Mouse (Mus musculus) embryo, embryonic 9.5 days (tissue): ENCODE measurements around the gene B3gnt4.

ENCODE experiments used
- DNase-seq: peaks from one replicate; pipeline ENCODE4 v3.0.0-alpha.2; 2017; ENCODE audit errors: extremely low spot score

The B3gnt4 gene

GRCm38 (mm10) chr5:123525916-123526495 is 15.7 kb downstream of the B3gnt4 start:
- no peak for DNase-seq

DNA sequence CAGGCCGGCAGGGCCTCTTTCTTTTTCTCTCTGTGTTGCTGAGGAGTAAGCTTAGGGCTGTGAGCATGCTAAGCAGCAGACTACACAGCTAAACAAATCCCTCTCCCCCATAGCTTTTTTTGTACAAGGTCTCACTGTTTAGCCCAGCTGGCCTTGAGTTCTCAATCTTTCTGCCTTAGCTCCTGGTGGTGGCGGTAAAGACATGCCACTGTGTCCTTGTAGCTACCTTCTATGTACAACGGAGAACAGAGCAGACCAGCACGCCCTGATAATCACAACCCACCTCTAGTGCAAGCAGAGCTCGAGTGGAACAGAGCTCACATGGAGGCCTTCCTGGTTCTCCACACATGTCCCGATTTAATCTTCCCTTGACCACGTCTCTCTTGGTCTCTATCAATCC is 18.4 kb downstream of the B3gnt4 start:
- DNase-seq = no peak

DNA sequence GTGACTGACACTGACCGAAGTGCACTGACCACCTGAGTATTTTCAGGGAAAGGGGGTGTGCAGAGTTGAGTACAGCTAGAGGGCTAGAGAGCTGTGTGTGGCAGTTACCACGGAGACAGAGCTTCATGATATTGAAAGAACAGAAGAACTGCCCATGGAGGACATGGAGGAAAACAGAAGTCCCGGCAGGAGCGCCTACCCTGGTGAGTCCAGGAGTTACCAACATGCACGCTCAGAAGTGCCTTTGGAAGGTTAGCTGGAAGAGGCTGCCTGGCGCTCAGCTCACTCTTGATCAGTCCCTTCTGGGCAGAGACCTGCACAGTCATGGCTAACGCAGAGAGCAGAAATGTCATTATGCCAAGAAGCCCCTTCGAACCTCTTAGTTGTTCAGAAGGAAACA is 19.8 kb downstream of the B3gnt4 start:
- DNase-seq = no peak

DNA sequence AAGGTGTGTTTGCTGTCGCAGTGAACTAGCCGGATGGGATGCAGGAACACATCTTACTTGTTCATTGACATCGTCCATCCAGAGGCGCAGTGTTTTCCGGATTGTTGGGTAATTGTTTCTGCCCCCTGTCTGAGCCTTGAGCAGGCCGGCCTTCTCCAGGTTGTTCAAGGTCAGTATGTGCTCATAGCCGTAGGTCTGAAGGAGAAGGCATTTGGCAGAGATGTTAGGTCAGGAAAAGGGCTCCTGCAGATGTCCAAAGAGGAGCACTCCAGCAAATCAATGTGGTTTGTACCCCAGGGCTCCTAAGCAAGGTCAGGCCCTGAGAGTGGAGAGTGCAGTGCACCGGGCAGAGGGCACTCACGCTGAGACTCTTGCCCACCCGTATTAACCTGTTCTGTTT is 23.5 kb downstream of the B3gnt4 start:
- DNase-seq = no peak

GRCm38 (mm10) chr5:123555693-123556092 is 45.4 kb downstream of the B3gnt4 start:
- no peak for DNase-seq

DNA sequence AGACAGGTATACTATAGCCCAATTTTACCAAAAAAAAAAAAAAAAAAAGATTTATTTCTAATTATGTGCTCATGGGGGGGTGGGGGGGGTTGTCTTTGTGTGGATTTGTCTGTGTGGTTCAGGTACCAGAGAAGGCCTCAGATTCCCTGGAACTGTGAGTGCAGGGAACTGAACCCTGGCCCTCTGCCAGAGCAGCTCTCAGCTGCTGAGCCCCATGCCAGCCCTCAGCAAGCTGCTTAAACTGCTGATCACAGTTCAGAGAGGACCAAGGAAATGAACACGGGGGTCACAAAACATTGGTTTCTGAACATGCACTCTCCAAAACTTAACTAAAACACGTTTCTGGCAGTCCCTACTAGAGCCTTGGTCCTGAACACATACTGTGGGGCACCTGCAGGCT is 46.2 kb downstream of the B3gnt4 start:
- no peak for DNase-seq

DNA sequence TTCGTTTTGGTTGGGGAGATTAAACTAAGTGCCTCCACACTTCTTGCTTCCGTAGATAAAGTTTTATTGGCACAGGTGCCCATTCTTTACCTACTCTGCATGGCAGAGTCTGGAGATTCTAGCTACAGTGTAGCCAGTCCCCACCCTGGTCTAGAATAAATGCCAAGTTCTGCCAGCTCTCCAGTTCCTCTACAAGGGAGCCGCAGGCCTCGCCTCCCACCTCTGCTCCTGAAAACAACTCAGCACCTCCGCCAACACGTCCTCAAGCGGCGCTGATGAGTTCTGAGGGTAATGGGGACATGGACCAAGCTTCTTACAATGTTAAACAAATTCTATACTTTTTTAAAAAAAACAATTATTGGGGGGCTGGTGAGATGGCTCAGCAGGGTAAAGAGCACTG is 49.3 kb downstream of the B3gnt4 start:
- no peak for DNase-seq

GRCm38 (mm10) chr5:123561128-123561527 is 50.9 kb downstream of the B3gnt4 start:
- DNase-seq = no peak
